Mouse (Mus musculus) olfactory bulb, adult 2 months (tissue): Measurements from ENCODE around the gene Cgn.

ENCODE experiments used
- CTCF ChIP-seq: fragments of 200-500 bp; IDR thresholded peaks from 2 replicates; pipeline ENCODE4 v1.5.1; 2012; ENCODE audit warnings: low read depth, mild to moderate bottlenecking, low read length, moderate library complexity; ENCODE audit not compliant: insufficient read depth
- POLR2A ChIP-seq: fragments of 200-500 bp; IDR thresholded peaks from 2 replicates; pipeline ENCODE4 v1.6.1; 2012; ENCODE audit warnings: mild to moderate bottlenecking, low read depth, low read length, moderate library complexity; ENCODE audit not compliant: insufficient read depth

GRCm38 (mm10) chr3:94819452-94820425, 33.4 kb upstream of the Cgn start:
- no peak for TF ChIP-seq POLR2A
- no peak for TF ChIP-seq CTCF
